Mouse (Mus musculus) kidney, postnatal 0 days (tissue): ENCODE measurements around the gene Lamtor5. TPM values are rescaled to one million over a fixed set of nuclear protein-coding genes. Genes with fewer than 3 reads are reported as not detected.
"Not testable (repeated sequence)": the region's sequence is repeated elsewhere in the genome, so short reads cannot be mapped to it uniquely, and the experiment has no call there.

Experiments
- ATAC-seq: fragments of 200-750 bp; cut with Nextera tagmentation; replicated peaks from 2 replicates; pipeline ENCODE4 v1.8.0; 2017; ENCODE audit warnings: low read depth, moderate number of reproducible peaks, moderate TSS enrichment, moderate library complexity; ENCODE audit not compliant: low FRiP score
- DNase-seq: peaks from one replicate; pipeline ENCODE4 v3.0.0-alpha.2; 2016; ENCODE audit warnings: low spot score
- H3K27ac ChIP-seq: fragments of 300-500 bp; sonication (generic); 2 replicates; pipeline ENCODE4 v1.5.1; 2014; ENCODE audit warnings: mild to moderate bottlenecking
- H3K27me3 ChIP-seq: fragments of 300-500 bp; sonication (generic); 2 replicates; pipeline ENCODE4 v1.6.1; 2014; ENCODE audit warnings: low read length, mixed read lengths; ENCODE audit not compliant: insufficient read depth
- H3K36me3 ChIP-seq: fragments of 300-500 bp; sonication (generic); 2 replicates; pipeline ENCODE4 v1.6.1; 2014; ENCODE audit warnings: low read length, mixed read lengths; ENCODE audit not compliant: insufficient read depth
- H3K4me1 ChIP-seq: fragments of 300-500 bp; sonication (generic); replicated peaks from 2 replicates; pipeline ENCODE4 v1.6.1; 2014; ENCODE audit warnings: antibody characterized with exemption, low read length, mixed read lengths; ENCODE audit not compliant: insufficient read depth
- H3K4me2 ChIP-seq: fragments of 300-500 bp; sonication (generic); 2 replicates; pipeline ENCODE4 v1.6.1; 2014; ENCODE audit warnings: mild to moderate bottlenecking, low read length, moderate library complexity, mixed read lengths
- H3K4me3 ChIP-seq: fragments of 300-500 bp; sonication (generic); replicated peaks from 2 replicates; pipeline ENCODE4 v1.5.1; 2014; ENCODE audit warnings: low read depth, low read length
- H3K9ac ChIP-seq: fragments of 300-500 bp; sonication (generic); 2 replicates; pipeline ENCODE4 v1.6.1; 2014; ENCODE audit warnings: low read depth, low read length
- H3K9me3 ChIP-seq: fragments of 300-500 bp; sonication (generic); replicated peaks from 2 replicates; pipeline ENCODE4 v1.6.1; 2016; ENCODE audit warnings: low read length, inconsistent platforms, mixed read lengths
- CTCF ChIP-seq: IDR thresholded peaks from 2 replicates; pipeline ENCODE4 v1.5.1; 2016; ENCODE audit warnings: antibody characterized with exemption, low read depth, mild to moderate bottlenecking, moderate library complexity
- WGBS: fragments of 180-500 bp; shearing (Covaris S2); extraction: QIAGEN DNeasy Blood & Tissue Kit; methylation state at CpG from one replicate; pipeline ENCODE4 v1.1.7; 2014; 5-methylcytosine and 5-hydroxymethylcytosine counted together
- polyA plus RNA-seq: library from polyadenylated mRNA; unstranded; fragments of >200 nt; fragmentation: Nextera tagmentation; extraction: Ambion mirVana; gene quantifications from 2 replicates; pipeline ENCODE4 v1.2.1, GENCODE M21; 2015

The Lamtor5 gene
- polyA plus RNA-seq, 1 experiment from 2014 or later, result 248 TPM

DNA sequence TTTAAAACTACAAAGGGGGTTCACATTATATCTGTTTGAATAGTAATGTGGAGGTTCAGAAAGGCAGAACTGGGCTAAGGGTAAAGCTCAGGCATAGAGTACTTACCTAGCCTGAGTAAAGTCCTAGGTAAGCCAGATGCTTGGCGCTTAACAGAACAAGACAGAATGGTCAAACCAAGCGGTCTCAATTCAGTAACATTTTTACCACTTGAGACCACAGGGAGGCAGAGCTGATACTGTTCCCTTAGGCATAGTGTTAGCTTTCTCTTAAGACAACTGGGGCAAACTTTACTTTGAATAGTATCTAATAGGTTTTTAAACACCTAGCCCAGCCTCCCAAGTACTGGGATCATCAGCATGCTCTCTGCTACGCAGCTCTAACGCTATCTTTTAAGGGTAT is 2.7 kb upstream of the Lamtor5 start:
- peak; percentile 52 for TF ChIP-seq CTCF
- 54% methylated on average over 4 of the region's 4 CpGs for WGBS
- Histone ChIP-seq H3K4me1 (no peaks in the 10 kb centered on the region; the same call in 1 of the 2 replicates), H3K27ac (no peak overlapping the region), H3K36me3 (no peaks in the 10 kb centered on the region), H3K9ac (no peak overlapping the region), H3K4me3 (no peak overlapping the region), H3K27me3 (no peaks in the 10 kb centered on the region), H3K4me2 (no peak overlapping the region), H3K9me3 (no peaks in the 10 kb centered on the region)
- ATAC-seq (no peak), DNase-seq (peak; percentile 43)

- Histone ChIP-seq H3K9ac (no peak overlapping the region), H3K4me3 (no peak overlapping the region), H3K9me3 (no peaks in the 10 kb centered on the region), H3K4me2 (no peak overlapping the region), H3K27ac (no peak overlapping the region), H3K27me3 (no peaks in the 10 kb centered on the region), H3K4me1 (no peaks in the 10 kb centered on the region; the same call in 1 of the 2 replicates), H3K36me3 (no peaks in the 10 kb centered on the region)
- DNase-seq, result no peak
- TF ChIP-seq CTCF, result no peak
- 85% methylated on average over 3 of the region's 3 CpGs for WGBS
- no peak for ATAC-seq
These were observed 2.0 kb upstream of the Lamtor5 start for GRCm38 (mm10) chr3:107276626-107277025.

GRCm38 (mm10) chr3:107286123-107286522 is 7.5 kb downstream of the Lamtor5 start:
- no peaks in the 10 kb centered on the region for H3K9me3 ChIP-seq
- no peak overlapping the region for H3K9ac ChIP-seq
- no peak for TF ChIP-seq CTCF
- WGBS, result 56% methylated on average over 2 of the region's 2 CpGs
- H3K4me1 ChIP-seq, result no peaks in the 10 kb centered on the region
- H3K4me3 ChIP-seq, result no peak overlapping the region
- 0 out of 2 replicates have a peak, but pooled peaks cover 12% of the 10 kb centered on the region for H3K36me3 ChIP-seq
- H3K27ac ChIP-seq, result no peak overlapping the region
- no peaks in the 10 kb centered on the region for H3K27me3 ChIP-seq
- ATAC-seq (no peak), DNase-seq (no peak)
- no peak overlapping the region for H3K4me2 ChIP-seq

GRCm38 (mm10) chr3:107287346-107287745 is 8.7 kb downstream of the Lamtor5 start:
- H3K36me3 ChIP-seq, result 0 out of 2 replicates have a peak, but pooled peaks cover 9% of the 10 kb centered on the region
- ATAC-seq, result no peak
- H3K9me3 ChIP-seq, result no peaks in the 10 kb centered on the region
- no peaks in the 10 kb centered on the region for H3K27me3 ChIP-seq
- H3K4me1 ChIP-seq, result no peaks in the 10 kb centered on the region
- no peak overlapping the region for H3K27ac ChIP-seq
- no peak for TF ChIP-seq CTCF
- no peak overlapping the region for H3K9ac ChIP-seq
- H3K4me2 ChIP-seq, result no peak overlapping the region
- DNase-seq, result no peak
- H3K4me3 ChIP-seq, result no peak overlapping the region

GRCm38 (mm10) chr3:107290764-107291381 is 12.2 kb downstream of the Lamtor5 start, which contains the start of gene Slc16a4:
Slc16a4 (plus strand) TSS chr3:107291230.
- H3K27ac ChIP-seq, result peak within 1 kb of the TSS; percentile 63

GRCm38 (mm10) chr3:107295672-107296360 is 17.2 kb downstream of the Lamtor5 start:
- no peak overlapping the region for H3K27ac ChIP-seq
- WGBS, result 84% methylated on average over 5 of the region's 5 CpGs
- no peak overlapping the region for H3K4me2 ChIP-seq
- DNase-seq (no peak), ATAC-seq (no peak)
- no peaks in the 10 kb centered on the region for H3K36me3 ChIP-seq
- no peak overlapping the region for H3K9ac ChIP-seq
- no peaks in the 10 kb centered on the region for H3K9me3 ChIP-seq
- H3K27me3 ChIP-seq, result no peaks in the 10 kb centered on the region
- no peak overlapping the region for H3K4me3 ChIP-seq
- no peaks in the 10 kb centered on the region for H3K4me1 ChIP-seq
- TF ChIP-seq CTCF, result no peak

More at GRCm38 (mm10) chr3:107290764-107291381, 12.2 kb downstream of the Lamtor5 start, which contains the start of gene Slc16a4:
- H3K27me3 ChIP-seq, result no peaks in the 10 kb centered on the region
- DNase-seq, result peak; percentile 90
- 17% methylated on average over 9 of the region's 9 CpGs for WGBS
- H3K4me2 ChIP-seq, result peak within 1 kb of the TSS; percentile 11; the same call in 1 of the 2 replicates
- TF ChIP-seq CTCF, result 0 out of 2 replicates have a peak, but pooled peaks have one; percentile 12
- no peak within 1 kb of the TSS for H3K4me3 ChIP-seq
- H3K4me1 ChIP-seq, result no peaks in the 10 kb centered on the region
- H3K36me3 ChIP-seq, result no peaks in the 10 kb centered on the region
- H3K9ac ChIP-seq, result no peak within 1 kb of the TSS
- peak; percentile 91 for ATAC-seq
- H3K9me3 ChIP-seq, result no peaks in the 10 kb centered on the region

DNA sequence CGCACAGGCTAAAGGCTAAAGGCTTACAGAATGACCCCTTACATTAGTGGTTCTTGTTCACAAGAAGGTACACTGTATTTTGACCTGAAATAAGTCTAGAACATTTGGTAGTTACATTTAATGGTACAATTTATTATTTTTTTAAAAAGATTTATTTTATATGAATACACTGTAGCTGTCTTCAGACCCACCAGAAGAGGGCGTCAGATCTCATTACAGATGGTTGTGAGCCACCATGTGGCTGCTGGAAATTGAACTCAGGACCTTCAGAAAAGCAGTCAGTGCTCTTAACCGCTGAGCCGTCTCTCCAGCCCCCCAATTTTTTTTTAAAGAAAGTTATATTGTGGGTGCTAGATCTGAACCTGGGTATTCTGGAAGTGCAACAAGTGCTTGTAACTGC is 18.3 kb downstream of the Lamtor5 start:
- 80% methylated on average over 4 of the region's 4 CpGs for WGBS
- H3K4me1 ChIP-seq, H3K27ac ChIP-seq, H3K9me3 ChIP-seq, H3K9ac ChIP-seq, H3K4me2 ChIP-seq, H3K36me3 ChIP-seq, H3K4me3 ChIP-seq, H3K27me3 ChIP-seq, DNase-seq, ATAC-seq: not testable (repeated sequence)
